Mouse (Mus musculus): ENCODE measurements around the gene Ahdc1.

- TF ChIP-seq POLR2A (IDR thresholded peaks at IDR 0.05; ENCODE audit: borderline replicate concordance, control insufficient read depth, low read depth, low read length) (no peak), CTCF (IDR thresholded peaks at IDR 0.05; ENCODE audit: control insufficient read depth, insufficient read depth, low read length) (no peak)
These were observed 51.2 kb downstream of the Ahdc1 start for GRCm38 (mm10) chr4:133062286-133062685.
